Mouse (Mus musculus) liver, embryonic 14.5 days (tissue): ENCODE results near the gene Mvp.

Experiments used
- CTCF ChIP-seq: IDR thresholded peaks from 2 replicates; pipeline ENCODE4 v1.5.1; 2016; ENCODE audit warnings: antibody characterized with exemption, low read depth, control low read depth
- EP300 ChIP-seq: IDR thresholded peaks from 2 replicates; pipeline ENCODE4 v1.6.1; 2016; ENCODE audit warnings: antibody characterized with exemption, low read depth

- TF ChIP-seq CTCF, result no peak
- no peak for TF ChIP-seq EP300
Observed at GRCm38 (mm10) chr7:126941171-126941570, 73.2 kb downstream of the Mvp start.
